Comparison of ENCODE assay signal across 17 mouse cellular contexts in genomic region chr5:35815051-35815450, GRCm38 (mm10). TPM values are rescaled to one million over a fixed set of nuclear protein-coding genes. Genes with fewer than 3 reads are reported as not detected.
DNase-seq lines count a peak whose midpoint lies in the region; ATAC-seq lines count a peak whose summit lies in the region.
"Had no signal": no experiment of that assay in that cellular context is flagged by ENCODE, and none has a peak within 500 bp of the region (broad histone marks: within the 10 kb centered on the region; RNA-seq: fewer than 3 reads in every experiment).

No protein-coding gene starts in this region.

- H3K4me3 ChIP-seq in forebrain, embryonic 15.5 days: no peak overlapping the region
- H3K4me3 ChIP-seq in forebrain, embryonic 11.5 days (ENCODE audit: low read depth, low read length): no peak overlapping the region
- H3K4me3 ChIP-seq in midbrain, embryonic 14.5 days (replicated peaks; ENCODE audit: low read depth, low read length): no peak overlapping the region
- H3K4me3 ChIP-seq in midbrain, embryonic 10.5 days: no peak overlapping the region
- H3K4me3 ChIP-seq in hindbrain, embryonic 16.5 days (ENCODE audit: low read length): no peak overlapping the region
- H3K4me3 ChIP-seq: embryonic facial prominence, embryonic 12.5 days; midbrain, embryonic 12.5 days had no signal

- peak overlapping the region; percentile 24; the same call in 1 of the 2 replicates for H3K27ac ChIP-seq in forebrain, embryonic 15.5 days (replicated peaks)
- no peak overlapping the region for H3K27ac ChIP-seq in forebrain, embryonic 11.5 days (ENCODE audit: low read depth, low read length)
- no peak overlapping the region for H3K27ac ChIP-seq in midbrain, embryonic 14.5 days (replicated peaks; ENCODE audit: low read depth, low read length)
- no peak overlapping the region for H3K27ac ChIP-seq in midbrain, embryonic 10.5 days (replicated peaks)
- H3K27ac ChIP-seq in hindbrain, embryonic 16.5 days (ENCODE audit: low read depth, low read length): no peak overlapping the region; the same call in 1 of the 2 replicates
- H3K27ac ChIP-seq: embryonic facial prominence, embryonic 12.5 days; midbrain, embryonic 12.5 days had no signal

- H3K9ac ChIP-seq in forebrain, embryonic 15.5 days (replicated peaks): no peak overlapping the region
- H3K9ac ChIP-seq in forebrain, embryonic 11.5 days (ENCODE audit: low read length): no peak overlapping the region
- no peak overlapping the region for H3K9ac ChIP-seq in midbrain, embryonic 14.5 days (replicated peaks; ENCODE audit: low read length)
- no peak overlapping the region for H3K9ac ChIP-seq in hindbrain, embryonic 16.5 days (ENCODE audit: low read depth, low read length)
- H3K9ac ChIP-seq: embryonic facial prominence, embryonic 12.5 days; midbrain, embryonic 12.5 days had no signal

- 11% methylated on average over 2 of the region's 2 CpGs for WGBS in forebrain, embryonic 15.5 days
- WGBS in forebrain, embryonic 11.5 days: 48% methylated on average over 2 of the region's 2 CpGs
- 28% methylated on average over 2 of the region's 2 CpGs for WGBS in midbrain, embryonic 14.5 days
- WGBS in midbrain, embryonic 10.5 days: 52% methylated on average over 2 of the region's 2 CpGs
- WGBS in hindbrain, embryonic 16.5 days: 24% methylated on average over 2 of the region's 2 CpGs

- H3K9me3 ChIP-seq in forebrain, embryonic 15.5 days: no peaks in the 10 kb centered on the region
- no peaks in the 10 kb centered on the region for H3K9me3 ChIP-seq in forebrain, embryonic 11.5 days (ENCODE audit: control insufficient read depth, low read length)
- H3K9me3 ChIP-seq in midbrain, embryonic 14.5 days (ENCODE audit: control insufficient read depth, low read length): no peaks in the 10 kb centered on the region
- no peaks in the 10 kb centered on the region for H3K9me3 ChIP-seq in midbrain, embryonic 10.5 days (replicated peaks)
- H3K9me3 ChIP-seq in hindbrain, embryonic 16.5 days (ENCODE audit: control insufficient read depth, low read length): no peaks in the 10 kb centered on the region
- H3K9me3 ChIP-seq: embryonic facial prominence, embryonic 12.5 days; midbrain, embryonic 12.5 days had no signal

- no peak for DNase-seq in forebrain, embryonic 11.5 days (ENCODE audit: low spot score)
- DNase-seq in midbrain, embryonic 14.5 days: peak; percentile 76
- no peak for DNase-seq in midbrain, embryonic 10.5 days (ENCODE audit: low spot score)
- no peak for DNase-seq in cerebellum, adult 11-12 months
- DNase-seq in retina, postnatal 1 day: no peak
- DNase-seq: adrenal gland, adult 2 months; cerebellum, adult 8-10 months; gastrocnemius, postnatal 14 days; heart, postnatal 14 days; liver; lung, adult 18-20 months; thymus, postnatal 36 days had no signal

- H3K4me1 ChIP-seq in forebrain, embryonic 15.5 days: peaks cover 15% of the 10 kb centered on the region
- H3K4me1 ChIP-seq in forebrain, embryonic 11.5 days (replicated peaks; ENCODE audit: control insufficient read depth, insufficient read depth, low read length): no peaks in the 10 kb centered on the region
- peaks cover 12% of the 10 kb centered on the region; the same call in 1 of the 2 replicates for H3K4me1 ChIP-seq in midbrain, embryonic 14.5 days (ENCODE audit: control insufficient read depth, insufficient read depth, low read length)
- peaks cover 18% of the 10 kb centered on the region for H3K4me1 ChIP-seq in midbrain, embryonic 10.5 days
- peaks cover 20% of the 10 kb centered on the region for H3K4me1 ChIP-seq in hindbrain, embryonic 16.5 days (ENCODE audit: control insufficient read depth, insufficient read depth, low read depth, low read length)
- H3K4me1 ChIP-seq: embryonic facial prominence, embryonic 12.5 days had no signal

- ATAC-seq in forebrain, embryonic 15.5 days (replicated peaks): 0 out of 2 replicates have a peak, but pooled peaks have one; percentile 3
- ATAC-seq in forebrain, embryonic 11.5 days (replicated peaks; ENCODE audit: low FRiP score): no peak
- ATAC-seq in midbrain, embryonic 14.5 days (ENCODE audit: low FRiP score, low TSS enrichment): 0 out of 2 replicates have a peak, but pooled peaks have one; percentile 17
- ATAC-seq in hindbrain, embryonic 16.5 days: peak; percentile 69
- ATAC-seq: intestine, embryonic 16.5 days had no signal

- no peaks in the 10 kb centered on the region for H3K36me3 ChIP-seq in forebrain, embryonic 15.5 days
- no peaks in the 10 kb centered on the region for H3K36me3 ChIP-seq in forebrain, embryonic 11.5 days (ENCODE audit: control insufficient read depth, insufficient read depth, low read length)
- no peaks in the 10 kb centered on the region for H3K36me3 ChIP-seq in midbrain, embryonic 14.5 days (ENCODE audit: control insufficient read depth, insufficient read depth, low read length)
- no peaks in the 10 kb centered on the region for H3K36me3 ChIP-seq in midbrain, embryonic 10.5 days
- no peaks in the 10 kb centered on the region for H3K36me3 ChIP-seq in hindbrain, embryonic 16.5 days (ENCODE audit: control insufficient read depth, insufficient read depth, low read length)
- H3K36me3 ChIP-seq: embryonic facial prominence, embryonic 12.5 days; midbrain, embryonic 12.5 days had no signal

- H3K27me3 ChIP-seq in forebrain, embryonic 15.5 days: no peaks in the 10 kb centered on the region
- H3K27me3 ChIP-seq in forebrain, embryonic 11.5 days (ENCODE audit: control insufficient read depth, insufficient read depth, low read length): no peaks in the 10 kb centered on the region
- H3K27me3 ChIP-seq in midbrain, embryonic 14.5 days (ENCODE audit: control insufficient read depth, insufficient read depth, low read length): no peaks in the 10 kb centered on the region
- no peaks in the 10 kb centered on the region for H3K27me3 ChIP-seq in midbrain, embryonic 10.5 days (ENCODE audit: low read depth, poor library complexity, severe bottlenecking)
- no peaks in the 10 kb centered on the region for H3K27me3 ChIP-seq in hindbrain, embryonic 16.5 days (replicated peaks; ENCODE audit: control insufficient read depth, insufficient read depth, low read length)
- H3K27me3 ChIP-seq: embryonic facial prominence, embryonic 12.5 days had no signal

- no peak overlapping the region for H3K4me2 ChIP-seq in forebrain, embryonic 15.5 days (replicated peaks)
- no peak overlapping the region for H3K4me2 ChIP-seq in forebrain, embryonic 11.5 days (ENCODE audit: low read depth, low read length, severe bottlenecking)
- H3K4me2 ChIP-seq in midbrain, embryonic 14.5 days (ENCODE audit: low read length): no peak overlapping the region
- H3K4me2 ChIP-seq in hindbrain, embryonic 16.5 days (ENCODE audit: low read length): no peak overlapping the region
- H3K4me2 ChIP-seq: embryonic facial prominence, embryonic 12.5 days; midbrain, embryonic 12.5 days had no signal

RNA-seq across cellular contexts. Expression of gene Ablim2, which starts 57.4 kb away (rescaled TPM):
- 8.5 and 9.1 TPM in 2 replicates for polyA plus RNA-seq in forebrain, embryonic 15.5 days (2015; fragmentation: Nextera tagmentation; extraction: Ambion mirVana)
- 0.09 TPM in 1 of 2 replicates, not detected in the other for polyA plus RNA-seq in forebrain, embryonic 11.5 days (2014; fragmentation: Nextera tagmentation; extraction: Ambion mirVana)
- polyA plus RNA-seq in midbrain, embryonic 14.5 days (2014; fragmentation: Nextera tagmentation; extraction: Ambion mirVana): 9.6 and 13.9 TPM in 2 replicates
- 0.62 and 0.84 TPM in 2 replicates for polyA plus RNA-seq in midbrain, embryonic 10.5 days (2016; fragmentation: Nextera tagmentation; extraction: Ambion mirVana)
- polyA plus RNA-seq in hindbrain, embryonic 16.5 days (2015; fragmentation: Nextera tagmentation; extraction: Ambion mirVana): 39.3 and 40.2 TPM in 2 replicates
